9 mouse cellular contexts compared by ENCODE assay signal in genomic region chr13:119756831-119757230, GRCm38 (mm10). TPM values are rescaled to one million over a fixed set of nuclear protein-coding genes. Genes with fewer than 3 reads are reported as not detected.
DNase-seq lines count a peak whose midpoint lies in the region; ATAC-seq lines count a peak whose summit lies in the region.
"Had no signal": no experiment of that assay in that cellular context is flagged by ENCODE, and none has a peak within 500 bp of the region (broad histone marks: within the 10 kb centered on the region; RNA-seq: fewer than 3 reads in every experiment).

No protein-coding gene starts in this region.

- no peaks in the 10 kb centered on the region for H3K9me3 ChIP-seq in kidney, embryonic 16.5 days (ENCODE audit: low read length)
- H3K9me3 ChIP-seq in limb, embryonic 11.5 days (ENCODE audit: control insufficient read depth, low read length), result no peaks in the 10 kb centered on the region

- peak; percentile 22 for DNase-seq in cerebellum, adult 9-11 months
- no peak for DNase-seq in cerebellum, postnatal 10 days
- no peak for DNase-seq in kidney, postnatal 25 days
- DNase-seq in ES-CJ7 (ENCODE audit: low read depth, low spot score) (peak; percentile 42), MN1 (ENCODE audit: low spot score) (no peak)
- DNase-seq in limb, embryonic 11.5 days (ENCODE audit: low spot score), result peak; percentile 42
- no peak for DNase-seq in right cerebral cortex, postnatal 36 days (ENCODE audit: low spot score in 2 of 2)
- DNase-seq: lung, postnatal 14 days had no signal

- H3K4me1 ChIP-seq in kidney, embryonic 16.5 days (ENCODE audit: insufficient read depth, low read length), result peaks cover 12% of the 10 kb centered on the region
- 0 out of 2 replicates have a peak, but pooled peaks cover 7% of the 10 kb centered on the region for H3K4me1 ChIP-seq in limb, embryonic 11.5 days (ENCODE audit: control insufficient read depth, insufficient read depth, low read length)

- WGBS in kidney, embryonic 16.5 days, result 23% methylated on average over 5 of the region's 5 CpGs
- 28% methylated on average over 5 of the region's 5 CpGs for WGBS in limb, embryonic 11.5 days

- no peak overlapping the region for H3K27ac ChIP-seq in kidney, embryonic 16.5 days (ENCODE audit: low read length)
- H3K27ac ChIP-seq in limb, embryonic 11.5 days (replicated peaks; ENCODE audit: low read depth, low read length), result no peak overlapping the region

- no peak overlapping the region for H3K9ac ChIP-seq in kidney, embryonic 16.5 days (replicated peaks; ENCODE audit: low read length)
- H3K9ac ChIP-seq in limb, embryonic 11.5 days (ENCODE audit: low read length), result no peak overlapping the region

- H3K4me2 ChIP-seq in kidney, embryonic 16.5 days (replicated peaks; ENCODE audit: low read depth, low read length), result peak overlapping the region; percentile 95; the same call in 1 of the 2 replicates
- no peak overlapping the region for H3K4me2 ChIP-seq in limb, embryonic 11.5 days (ENCODE audit: low read depth, severe bottlenecking)

- no peak overlapping the region for H3K4me3 ChIP-seq in kidney, embryonic 16.5 days (ENCODE audit: low read length)
- H3K4me3 ChIP-seq in limb, embryonic 11.5 days (ENCODE audit: low read depth, low read length), result no peak overlapping the region

- ATAC-seq in kidney, embryonic 16.5 days (ENCODE audit: low FRiP score, low TSS enrichment), result no peak
- no peak for ATAC-seq in limb, embryonic 11.5 days (ENCODE audit: insufficient number of reproducible peaks, low FRiP score, low TSS enrichment, low read depth)

- peaks cover 9% of the 10 kb centered on the region; the same call in 1 of the 2 replicates for H3K36me3 ChIP-seq in kidney, embryonic 16.5 days (ENCODE audit: insufficient read depth, low read length)
- H3K36me3 ChIP-seq in limb, embryonic 11.5 days (ENCODE audit: control insufficient read depth, insufficient read depth, low read length), result no peaks in the 10 kb centered on the region

- H3K27me3 ChIP-seq in kidney, embryonic 16.5 days (ENCODE audit: insufficient read depth, low read length), result no peaks in the 10 kb centered on the region
- no peaks in the 10 kb centered on the region for H3K27me3 ChIP-seq in limb, embryonic 11.5 days (ENCODE audit: control insufficient read depth, insufficient read depth, low read length)

RNA-seq across cellular contexts. Expression of gene Nim1k, which starts 1.1 kb away (rescaled TPM):
- polyA plus RNA-seq in kidney, embryonic 16.5 days (2015; fragmentation: Nextera tagmentation; extraction: Ambion mirVana), result 1.3 and 1.4 TPM in 2 replicates
- 1.8 and 2.0 TPM in 2 replicates for polyA plus RNA-seq in limb, embryonic 11.5 days (2014; fragmentation: Nextera tagmentation; extraction: Ambion mirVana)

RNA-seq across cellular contexts. Expression of gene Zfp131, which starts 33.9 kb away (rescaled TPM):
- polyA plus RNA-seq in kidney, embryonic 16.5 days (2015; fragmentation: Nextera tagmentation; extraction: Ambion mirVana), result 28.3 and 30.3 TPM in 2 replicates
- 44.4 and 47.9 TPM in 2 replicates for polyA plus RNA-seq in limb, embryonic 11.5 days (2014; fragmentation: Nextera tagmentation; extraction: Ambion mirVana)

Comparison
In these comparisons a context has a peak if more than half of its experiments do, and no peak if none do; other contexts are left out.
1. DNase-seq: peak in cerebellum, adult 9-11 months (single experiment), ES-CJ7 (single experiment) and limb, embryonic 11.5 days (single experiment); none in cerebellum, postnatal 10 days (0 of 2), kidney, postnatal 25 days (0 of 2), right cerebral cortex, postnatal 36 days (0 of 2) and MN1 (single experiment).